Mouse (Mus musculus): Measurements from ENCODE around the gene Il1f6. TPM values are rescaled to one million over a fixed set of nuclear protein-coding genes. Genes with fewer than 3 reads are reported as not detected.

Il1f6 gene
- polyA plus RNA-seq, 1 experiment from 2014 or later: not detected

GRCm38 (mm10) chr2:24273619-24274018, 58.4 kb downstream of the Il1f6 start:
- no peak for ATAC-seq
- Histone ChIP-seq H3K9ac (ENCODE audit: low read depth, low read length) (no peak overlapping the region), H3K36me3 (ENCODE audit: control insufficient read depth, insufficient read depth, low read length) (no peaks in the 10 kb centered on the region), H3K9me3 (replicated peaks; ENCODE audit: control insufficient read depth, low read length, poor library complexity, severe bottlenecking) (no peaks in the 10 kb centered on the region), H3K27me3 (ENCODE audit: control insufficient read depth, insufficient read depth, low read depth, low read length) (no peaks in the 10 kb centered on the region), H3K4me3 (ENCODE audit: low read depth, low read length) (no peak overlapping the region), H3K4me1 (ENCODE audit: control insufficient read depth, insufficient read depth, low read length) (no peaks in the 10 kb centered on the region), H3K4me2 (ENCODE audit: low read length) (no peak overlapping the region), H3K27ac (ENCODE audit: low read length) (no peak overlapping the region)
- 87% methylated on average over 2 of the region's 2 CpGs for WGBS

GRCm38 (mm10) chr2:24275146-24275545, 59.9 kb downstream of the Il1f6 start:
- Histone ChIP-seq H3K9ac (ENCODE audit: low read depth, low read length) (no peak overlapping the region), H3K4me3 (ENCODE audit: low read depth, low read length) (no peak overlapping the region), H3K27me3 (ENCODE audit: control insufficient read depth, insufficient read depth, low read depth, low read length) (no peaks in the 10 kb centered on the region), H3K4me1 (ENCODE audit: control insufficient read depth, insufficient read depth, low read length) (no peaks in the 10 kb centered on the region), H3K36me3 (ENCODE audit: control insufficient read depth, insufficient read depth, low read length) (no peaks in the 10 kb centered on the region), H3K27ac (ENCODE audit: low read length) (no peak overlapping the region), H3K9me3 (replicated peaks; ENCODE audit: control insufficient read depth, low read length, poor library complexity, severe bottlenecking) (no peaks in the 10 kb centered on the region), H3K4me2 (ENCODE audit: low read length) (no peak overlapping the region)
- WGBS: 13% methylated on average over 1 of the region's 1 CpGs
- ATAC-seq: no peak

Other genes with a start within 250 kb of the Il1f6 start
- 9.8 and 13.4 TPM in 2 replicates for gene Hnmt, start 166.0 kb upstream of the Il1f6 start, polyA plus RNA-seq (2015; fragmentation: Nextera tagmentation; extraction: Ambion mirVana)
- gene Tbpl2, start 118.8 kb upstream of the Il1f6 start, polyA plus RNA-seq (2015; fragmentation: Nextera tagmentation; extraction: Ambion mirVana): not detected in 2 replicates
- not detected in 2 replicates for gene Il1f8, start 62.3 kb upstream of the Il1f6 start, polyA plus RNA-seq (2015; fragmentation: Nextera tagmentation; extraction: Ambion mirVana)
- gene Il1f9, start 28.9 kb upstream of the Il1f6 start, polyA plus RNA-seq (2015; fragmentation: Nextera tagmentation; extraction: Ambion mirVana): not detected in 2 replicates
- not detected in 2 replicates for gene Il1f5, start 61.5 kb downstream of the Il1f6 start, polyA plus RNA-seq (2015; fragmentation: Nextera tagmentation; extraction: Ambion mirVana)
- gene Il1f10, start 75.8 kb downstream of the Il1f6 start, polyA plus RNA-seq (2015; fragmentation: Nextera tagmentation; extraction: Ambion mirVana): not detected in 2 replicates
- gene Il1rn, start 121.4 kb downstream of the Il1f6 start, polyA plus RNA-seq (2015; fragmentation: Nextera tagmentation; extraction: Ambion mirVana): not detected in 2 replicates
- 0.36 and 0.68 TPM in 2 replicates for gene Psd4, start 152.2 kb downstream of the Il1f6 start, polyA plus RNA-seq (2015; fragmentation: Nextera tagmentation; extraction: Ambion mirVana)